Mouse (Mus musculus) liver, embryonic 16.5 days (tissue): ENCODE measurements at regions not wholly inside any gene's neighbourhood (a gene's known extent, or its start where the extent isn't known, plus 50 kb on each side); places are given as distances from the start of the nearest gene placed in this dataset.

Experiments
- ATAC-seq: fragments of 200-750 bp; cut with Nextera tagmentation; 2 replicates; pipeline ENCODE4 v1.8.0; 2017; ENCODE audit warnings: low read depth, mild to moderate bottlenecking, moderate number of reproducible peaks, moderate library complexity
- H3K27ac ChIP-seq: fragments of 300-500 bp; sonication (generic); 2 replicates; pipeline ENCODE4 v1.5.1; 2014; ENCODE audit warnings: mild to moderate bottlenecking, low read length
- H3K27me3 ChIP-seq: fragments of 300-500 bp; sonication (generic); 2 replicates; pipeline ENCODE4 v1.6.1; 2014; ENCODE audit warnings: low read depth, low read length, mixed read lengths; ENCODE audit not compliant: control insufficient read depth, insufficient read depth
- H3K36me3 ChIP-seq: fragments of 300-500 bp; sonication (generic); 2 replicates; pipeline ENCODE4 v1.6.1; 2014; ENCODE audit warnings: mild to moderate bottlenecking; ENCODE audit not compliant: control insufficient read depth, insufficient read depth
- H3K4me1 ChIP-seq: fragments of 300-500 bp; sonication (generic); 2 replicates; pipeline ENCODE4 v1.6.1; 2014; ENCODE audit warnings: low read depth, low read length, mixed read lengths; ENCODE audit not compliant: control insufficient read depth
- H3K4me2 ChIP-seq: fragments of 300-500 bp; sonication (generic); 2 replicates; pipeline ENCODE4 v1.6.1; 2014; ENCODE audit warnings: low read depth, low read length, mixed read lengths
- H3K4me3 ChIP-seq: fragments of 300-500 bp; sonication (generic); 2 replicates; pipeline ENCODE4 v1.5.1; 2014; ENCODE audit warnings: low read depth, mild to moderate bottlenecking, low read length
- H3K9ac ChIP-seq: fragments of 300-500 bp; sonication (generic); 2 replicates; pipeline ENCODE4 v1.6.1; 2014; ENCODE audit warnings: low read depth, low read length
- H3K9me3 ChIP-seq: fragments of 300-500 bp; sonication (generic); replicated peaks from 2 replicates; pipeline ENCODE4 v1.6.1; 2016; ENCODE audit warnings: low read length; ENCODE audit not compliant: control insufficient read depth
- WGBS: fragments of 180-500 bp; shearing (Covaris S2); extraction: QIAGEN DNeasy Blood & Tissue Kit; methylation state at CpG from one replicate; pipeline ENCODE4 v1.1.7; 2014; ENCODE audit not compliant: insufficient replicate concordance; 5-methylcytosine and 5-hydroxymethylcytosine counted together

- Histone ChIP-seq H3K27ac (no peak overlapping the region), H3K4me1 (no peaks in the 10 kb centered on the region), H3K27me3 (no peaks in the 10 kb centered on the region), H3K9ac (no peak overlapping the region), H3K4me2 (no peak overlapping the region), H3K36me3 (no peaks in the 10 kb centered on the region), H3K9me3 (no peaks in the 10 kb centered on the region), H3K4me3 (no peak overlapping the region)
- ATAC-seq: no peak
- 58% methylated on average over 8 of the region's 8 CpGs for WGBS
Observed at GRCm38 (mm10) chr13:99071821-99072414, 87.6 kb upstream of the 1700024P04Rik start.

- H3K27ac ChIP-seq: no peak overlapping the region
- H3K9ac ChIP-seq: no peak overlapping the region
- no peak for ATAC-seq
- H3K36me3 ChIP-seq: no peaks in the 10 kb centered on the region
- 49% methylated on average over 6 of the region's 6 CpGs for WGBS
- no peak overlapping the region for H3K4me2 ChIP-seq
- H3K27me3 ChIP-seq: no peaks in the 10 kb centered on the region
- no peak overlapping the region for H3K4me3 ChIP-seq
- no peaks in the 10 kb centered on the region for H3K9me3 ChIP-seq
- H3K4me1 ChIP-seq: no peaks in the 10 kb centered on the region
Observed at GRCm38 (mm10) chr13:99071413-99071812, 87.0 kb upstream of the 1700024P04Rik start.

GRCm38 (mm10) chr13:99069767-99070166 lies 85.4 kb upstream of the 1700024P04Rik start:
- 79% methylated on average over 10 of the region's 10 CpGs for WGBS
- Histone ChIP-seq H3K36me3 (no peaks in the 10 kb centered on the region), H3K9ac (no peak overlapping the region), H3K4me3 (no peak overlapping the region), H3K4me1 (no peaks in the 10 kb centered on the region), H3K27ac (no peak overlapping the region), H3K4me2 (no peak overlapping the region), H3K27me3 (no peaks in the 10 kb centered on the region), H3K9me3 (no peaks in the 10 kb centered on the region)
- ATAC-seq: no peak

- Histone ChIP-seq H3K27me3 (no peaks in the 10 kb centered on the region), H3K9me3 (no peaks in the 10 kb centered on the region), H3K4me2 (no peak overlapping the region), H3K27ac (no peak overlapping the region), H3K4me1 (no peaks in the 10 kb centered on the region), H3K36me3 (no peaks in the 10 kb centered on the region), H3K9ac (no peak overlapping the region), H3K4me3 (no peak overlapping the region)
- 58% methylated on average over 1 of the region's 1 CpGs for WGBS
- ATAC-seq: no peak
Observed at GRCm38 (mm10) chr13:99067504-99067903, 83.1 kb upstream of the 1700024P04Rik start.

- Histone ChIP-seq H3K9ac (no peak overlapping the region), H3K27ac (no peak overlapping the region), H3K9me3 (no peaks in the 10 kb centered on the region), H3K36me3 (no peaks in the 10 kb centered on the region), H3K4me1 (no peaks in the 10 kb centered on the region), H3K27me3 (no peaks in the 10 kb centered on the region), H3K4me2 (no peak overlapping the region), H3K4me3 (no peak overlapping the region)
- 57% methylated on average over 4 of the region's 4 CpGs for WGBS
- ATAC-seq: no peak
Observed at GRCm38 (mm10) chr13:99063431-99063830, 79.1 kb upstream of the 1700024P04Rik start.

GRCm38 (mm10) chr13:99062936-99063335 lies 78.6 kb upstream of the 1700024P04Rik start:
- ATAC-seq: no peak
- H3K4me1 ChIP-seq: no peaks in the 10 kb centered on the region
- no peak overlapping the region for H3K4me2 ChIP-seq
- H3K9ac ChIP-seq: no peak overlapping the region
- H3K9me3 ChIP-seq: no peaks in the 10 kb centered on the region
- WGBS: 63% methylated on average over 3 of the region's 3 CpGs
- no peak overlapping the region for H3K4me3 ChIP-seq
- no peak overlapping the region for H3K27ac ChIP-seq
- H3K36me3 ChIP-seq: no peaks in the 10 kb centered on the region
- H3K27me3 ChIP-seq: no peaks in the 10 kb centered on the region

GRCm38 (mm10) chr13:99058131-99058970 lies 74.0 kb upstream of the 1700024P04Rik start:
- Histone ChIP-seq H3K27me3 (0 out of 2 replicates have a peak, but pooled peaks cover 2% of the 10 kb centered on the region), H3K4me2 (no peak overlapping the region), H3K36me3 (no peaks in the 10 kb centered on the region), H3K9me3 (no peaks in the 10 kb centered on the region), H3K4me1 (no peaks in the 10 kb centered on the region; the same call in none of the 2 replicates), H3K9ac (no peak overlapping the region), H3K27ac (no peak overlapping the region), H3K4me3 (no peak overlapping the region)
- ATAC-seq: no peak
- WGBS: 62% methylated on average over 13 of the region's 13 CpGs

GRCm38 (mm10) chr13:99057696-99058095 lies 73.3 kb upstream of the 1700024P04Rik start:
- no peak overlapping the region for H3K27ac ChIP-seq

GRCm38 (mm10) chr13:99057293-99057588 lies 72.9 kb upstream of the 1700024P04Rik start:
- Histone ChIP-seq H3K9ac (no peak overlapping the region), H3K27me3 (0 out of 2 replicates have a peak, but pooled peaks cover 2% of the 10 kb centered on the region), H3K36me3 (no peaks in the 10 kb centered on the region), H3K4me3 (no peak overlapping the region), H3K4me1 (no peaks in the 10 kb centered on the region; the same call in none of the 2 replicates), H3K9me3 (no peaks in the 10 kb centered on the region), H3K27ac (no peak overlapping the region), H3K4me2 (no peak overlapping the region)
- ATAC-seq: no peak
- WGBS: 52% methylated on average over 3 of the region's 3 CpGs

More at GRCm38 (mm10) chr13:99057696-99058095, 73.3 kb upstream of the 1700024P04Rik start:
- Histone ChIP-seq H3K4me1 (no peaks in the 10 kb centered on the region; the same call in none of the 2 replicates), H3K9me3 (no peaks in the 10 kb centered on the region), H3K4me2 (no peak overlapping the region), H3K27me3 (0 out of 2 replicates have a peak, but pooled peaks cover 2% of the 10 kb centered on the region), H3K36me3 (no peaks in the 10 kb centered on the region), H3K4me3 (no peak overlapping the region), H3K9ac (no peak overlapping the region)
- no peak for ATAC-seq
- WGBS: 61% methylated on average over 6 of the region's 6 CpGs
